Comparison of ENCODE assay signal across 9 mouse cellular contexts in the genomic region with DNA sequence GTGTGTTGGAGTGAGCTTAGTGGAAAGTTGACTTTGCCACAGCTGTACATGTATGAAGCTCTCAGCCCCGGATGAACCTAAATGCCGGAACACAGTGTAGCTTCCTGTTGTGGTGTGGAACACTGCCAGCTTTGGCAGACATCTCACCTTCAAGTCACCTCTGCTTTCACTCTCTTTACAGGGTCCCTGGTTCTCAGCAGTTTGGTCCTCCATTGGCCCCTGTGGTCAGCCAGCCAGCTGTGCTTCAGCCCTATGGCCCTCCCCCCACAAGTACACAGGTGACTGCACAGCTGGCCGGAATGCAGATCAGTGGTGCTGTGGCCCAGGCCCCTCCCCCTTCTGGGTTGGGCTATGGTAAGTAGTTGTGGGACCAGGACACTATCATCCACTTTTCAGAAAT. TPM values are rescaled to one million over a fixed set of nuclear protein-coding genes. Genes with fewer than 3 reads are reported as not detected.
DNase-seq lines count a peak whose midpoint lies in the region; ATAC-seq and TF ChIP-seq lines count a peak whose summit lies in the region.
"Had no signal": no experiment of that assay in that cellular context is flagged by ENCODE, and none has a peak within 500 bp of the region (broad histone marks: within the 10 kb centered on the region; RNA-seq: fewer than 3 reads in every experiment).

No protein-coding gene starts in this region.

- no peak overlapping the region for H3K9ac ChIP-seq in liver, adult 2 months (ENCODE audit: low read depth, low read length)
- H3K9ac ChIP-seq in midbrain, embryonic 15.5 days: no peak overlapping the region

- no peaks in the 10 kb centered on the region for H3K27me3 ChIP-seq in liver, adult 2 months (ENCODE audit: control insufficient read depth, insufficient read depth, low read length)
- H3K27me3 ChIP-seq in midbrain, embryonic 15.5 days (replicated peaks): no peaks in the 10 kb centered on the region
- H3K27me3 ChIP-seq: Patski had no signal

- 26% methylated on average over 3 of the region's 3 CpGs for WGBS in liver, adult 2 months
- WGBS in midbrain, embryonic 15.5 days: 82% methylated on average over 3 of the region's 3 CpGs

- TF ChIP-seq POLR2A in liver, adult 2 months (IDR thresholded peaks at IDR 0.05; ENCODE audit: extremely low read depth, insufficient read depth, low read length): no peak

- no peak for TF ChIP-seq CTCF in liver, adult 2 months (IDR thresholded peaks at IDR 0.05; ENCODE audit: low read depth, low read length)

- peaks cover 76% of the 10 kb centered on the region for H3K36me3 ChIP-seq in liver, adult 2 months (ENCODE audit: control insufficient read depth, insufficient read depth, low read length)
- peaks cover 81% of the 10 kb centered on the region for H3K36me3 ChIP-seq in midbrain, embryonic 15.5 days (replicated peaks)

- no peak overlapping the region for H3K4me2 ChIP-seq in midbrain, embryonic 15.5 days

- H3K4me1 ChIP-seq in liver, adult 2 months (ENCODE audit: control insufficient read depth, insufficient read depth, low read length): peaks cover 13% of the 10 kb centered on the region
- H3K4me1 ChIP-seq in midbrain, embryonic 15.5 days: no peaks in the 10 kb centered on the region

- peak; percentile 35 for DNase-seq in liver, adult 2 months (ENCODE audit: extremely low read depth, low read depth, low spot score)
- DNase-seq in liver: no peak
- DNase-seq in kidney, adult 8-10 months: peak; percentile 46 to 47
- peak; percentile 73 to 80 for DNase-seq in thymus, postnatal 36 days
- no peak for DNase-seq in left cerebral cortex, postnatal 36 days (ENCODE audit: low spot score in 2 of 2)
- no peak for DNase-seq in frontal cortex, adult 2 months (ENCODE audit: extremely low spot score in 1 of 2, low spot score in 1 of 2)

- no peaks in the 10 kb centered on the region for H3K9me3 ChIP-seq in midbrain, embryonic 15.5 days

- ATAC-seq in megakaryocyte, adult 5-6 weeks (ENCODE audit: poor library complexity, severe bottlenecking): peak; percentile 86
- no peak for ATAC-seq in midbrain, embryonic 15.5 days (replicated peaks)
- ATAC-seq: Patski had no signal

- H3K4me3 ChIP-seq in liver, adult 2 months (ENCODE audit: insufficient read depth, low read depth, low read length): no peak overlapping the region
- no peak overlapping the region for H3K4me3 ChIP-seq in midbrain, embryonic 15.5 days

- intact Hi-C loops in left cerebral cortex, postnatal 36 days (cut with DNase I): no loop called here

- H3K27ac ChIP-seq in liver, adult 2 months (replicated peaks; ENCODE audit: insufficient read depth, low read depth, low read length): 0 out of 2 replicates have a peak overlapping the region, but pooled peaks have one; percentile 13
- no peak overlapping the region for H3K27ac ChIP-seq in midbrain, embryonic 15.5 days

- peaks cover 25% of the 10 kb centered on the region for H3K79me2 ChIP-seq in liver, adult 2 months (ENCODE audit: control insufficient read depth, insufficient read depth, low read length)

RNA-seq across cellular contexts. Expression of a gene that starts 8.4 kb away (rescaled TPM):
- 52.7 and 57.8 TPM in 2 replicates for total RNA-seq in liver, adult 2 months (2014; rRNA removed)
- 127 and 183 TPM in 2 replicates for polyA plus RNA-seq in liver, adult 2 months (2012; rRNA removed)
- 34.2 and 48.4 TPM in 2 replicates for total RNA-seq in megakaryocyte, adult 5-6 weeks (2015)
- total RNA-seq in megakaryocyte, adult 5-6 weeks (2017): 69.7 and 90.0 TPM in 2 replicates
- 100 to 1,000 TPM in 1 of 2 experiments, 10 to 100 TPM in 1; 94.0 to 126 TPM for total RNA-seq in left cerebral cortex, postnatal 36 days (2021)
- polyA plus RNA-seq in midbrain, embryonic 15.5 days (2015; fragmentation: Nextera tagmentation; extraction: Ambion mirVana): 97.2 and 101 TPM in 2 replicates
- 81.0 and 91.9 TPM in 2 replicates for polyA plus RNA-seq in frontal cortex, adult 2 months (2012; rRNA removed)

RNA-seq across cellular contexts. Expression of a gene that starts 12.3 kb away (rescaled TPM):
- 3.3 and 3.7 TPM in 2 replicates for total RNA-seq in liver, adult 2 months (2014; rRNA removed)
- polyA plus RNA-seq in liver, adult 2 months (2012; rRNA removed): 2.5 and 3.8 TPM in 2 replicates
- 9.1 and 12.5 TPM in 2 replicates for total RNA-seq in megakaryocyte, adult 5-6 weeks (2015)
- 4.9 and 6.5 TPM in 2 replicates for total RNA-seq in megakaryocyte, adult 5-6 weeks (2017)
- total RNA-seq in left cerebral cortex, postnatal 36 days (2021): 10 to 100 TPM; 16.7 to 18.7 TPM
- polyA plus RNA-seq in midbrain, embryonic 15.5 days (2015; fragmentation: Nextera tagmentation; extraction: Ambion mirVana): 30.0 and 30.7 TPM in 2 replicates
- 15.2 and 15.3 TPM in 2 replicates for polyA plus RNA-seq in frontal cortex, adult 2 months (2012; rRNA removed)

RNA-seq across cellular contexts. Expression of a gene that starts 14.3 kb away (rescaled TPM):
- 0.09 TPM in 1 of 2 replicates, not detected in the other for total RNA-seq in liver, adult 2 months (2014; rRNA removed)
- 0.10 TPM in 1 of 2 replicates, not detected in the other for polyA plus RNA-seq in liver, adult 2 months (2012; rRNA removed)
- 0.07 TPM in 1 of 2 replicates, not detected in the other for total RNA-seq in megakaryocyte, adult 5-6 weeks (2015)
- not detected in 2 replicates for total RNA-seq in megakaryocyte, adult 5-6 weeks (2017)
- under 1 TPM; 0.27 to 0.34 TPM for total RNA-seq in left cerebral cortex, postnatal 36 days (2021)
- polyA plus RNA-seq in midbrain, embryonic 15.5 days (2015; fragmentation: Nextera tagmentation; extraction: Ambion mirVana): 0.14 and 0.23 TPM in 2 replicates
- 0.29 and 0.40 TPM in 2 replicates for polyA plus RNA-seq in frontal cortex, adult 2 months (2012; rRNA removed)

RNA-seq across cellular contexts. Expression of a gene that starts 20.3 kb away (rescaled TPM):
- 92.7 and 112 TPM in 2 replicates for total RNA-seq in liver, adult 2 months (2014; rRNA removed)
- polyA plus RNA-seq in liver, adult 2 months (2012; rRNA removed): 23.8 and 31.0 TPM in 2 replicates
- total RNA-seq in megakaryocyte, adult 5-6 weeks (2015): 94.2 and 107 TPM in 2 replicates
- 86.5 and 86.8 TPM in 2 replicates for total RNA-seq in megakaryocyte, adult 5-6 weeks (2017)
- 10 to 100 TPM; 45.5 to 50.4 TPM for total RNA-seq in left cerebral cortex, postnatal 36 days (2021)
- polyA plus RNA-seq in midbrain, embryonic 15.5 days (2015; fragmentation: Nextera tagmentation; extraction: Ambion mirVana): 153 and 165 TPM in 2 replicates
- polyA plus RNA-seq in frontal cortex, adult 2 months (2012; rRNA removed): 65.6 and 79.4 TPM in 2 replicates

RNA-seq across cellular contexts. Expression of a gene that starts 24.9 kb away (rescaled TPM):
- total RNA-seq in liver, adult 2 months (2014; rRNA removed): 11.4 and 19.6 TPM in 2 replicates
- 58.6 and 95.0 TPM in 2 replicates for polyA plus RNA-seq in liver, adult 2 months (2012; rRNA removed)
- 33.2 and 39.3 TPM in 2 replicates for total RNA-seq in megakaryocyte, adult 5-6 weeks (2015)
- total RNA-seq in megakaryocyte, adult 5-6 weeks (2017): 26.5 and 33.3 TPM in 2 replicates
- total RNA-seq in left cerebral cortex, postnatal 36 days (2021): 100 to 1,000 TPM; 131 to 196 TPM
- 56.5 and 57.8 TPM in 2 replicates for polyA plus RNA-seq in midbrain, embryonic 15.5 days (2015; fragmentation: Nextera tagmentation; extraction: Ambion mirVana)
- 172 and 188 TPM in 2 replicates for polyA plus RNA-seq in frontal cortex, adult 2 months (2012; rRNA removed)

Comparison
In these comparisons a context has a peak if more than half of its experiments do, and no peak if none do; other contexts are left out.
1. DNase-seq: peak in liver, adult 2 months (single experiment), kidney, adult 8-10 months (2 of 2) and thymus, postnatal 36 days (2 of 2); none in liver (single experiment), left cerebral cortex, postnatal 36 days (0 of 2) and frontal cortex, adult 2 months (0 of 2).